Mouse (Mus musculus): ENCODE results near the gene Gm4131. TPM values are rescaled to one million over a fixed set of nuclear protein-coding genes. Genes with fewer than 3 reads are reported as not detected.
A peak's percentile ranks its signal among the peaks of the same experiment; 100 is the strongest.
"Not testable (repeated sequence)": the region's sequence is repeated elsewhere in the genome, so short reads cannot be mapped to it uniquely, and the experiment has no call there.

The Gm4131 gene
- 0.32 TPM in 1 of 2 replicates, not detected in the other for polyA plus RNA-seq (2015; fragmentation: Nextera tagmentation; extraction: Ambion mirVana)

DNA sequence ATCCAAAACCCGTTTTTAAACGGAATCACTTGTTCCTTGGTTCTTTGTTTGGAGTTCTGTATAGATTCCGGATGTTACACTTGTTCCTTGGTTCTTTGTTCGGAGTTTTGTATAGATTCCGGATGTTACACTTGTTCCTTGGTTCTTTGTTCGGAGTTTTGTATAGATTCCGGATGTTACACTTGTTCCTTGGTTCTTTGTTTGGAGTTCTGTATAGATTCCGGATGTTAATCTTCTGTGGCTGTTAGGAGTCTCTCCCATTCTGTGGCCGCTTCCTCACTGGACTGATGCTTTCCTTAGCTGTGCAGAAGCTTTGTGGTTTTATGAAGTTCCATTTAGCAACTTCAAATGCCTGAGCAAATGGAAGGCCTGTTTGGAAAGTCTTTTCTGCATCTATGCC lies at the start of gene Gm4131:
Gene Gm4131 (minus strand): TSS at position 101 of the 400 bp plus-strand sequence.
- ATAC-seq (replicated peaks); H3K27me3 ChIP-seq; H3K4me2 ChIP-seq (replicated peaks); H3K9ac ChIP-seq (replicated peaks); H3K4me3 ChIP-seq; H3K9me3 ChIP-seq; H3K36me3 ChIP-seq; H3K27ac ChIP-seq (replicated peaks): not testable (repeated sequence)
- 62% methylated on average over 9 of the region's 9 CpGs for WGBS
- H3K4me1 ChIP-seq, result peaks cover 25% of the 10 kb centered on the region

DNA sequence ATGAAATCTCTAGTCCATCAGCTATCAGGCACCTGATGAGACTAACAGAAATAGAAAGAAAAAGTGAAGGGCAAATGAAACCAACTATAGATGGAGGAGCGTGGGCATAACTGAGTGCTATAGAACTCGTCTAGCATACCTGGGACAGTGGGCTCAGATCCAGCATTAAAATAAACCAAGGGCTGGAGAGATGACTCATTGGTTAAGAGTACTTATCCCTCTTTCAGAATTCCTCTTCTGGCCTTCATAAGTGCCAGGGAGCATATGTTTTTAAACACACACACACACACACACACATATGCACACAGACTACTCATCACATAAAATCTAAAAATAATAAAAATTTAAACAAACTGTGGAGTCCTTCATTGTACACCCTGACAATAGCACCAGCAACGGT lies 43.2 kb upstream of the Gm4131 start:
- Histone ChIP-seq H3K36me3 (peaks cover 6% of the 10 kb centered on the region; the same call in 1 of the 2 replicates), H3K9me3 (no peaks in the 10 kb centered on the region), H3K9ac (replicated peaks) (no peak overlapping the region), H3K4me3 (no peak overlapping the region), H3K27me3 (no peaks in the 10 kb centered on the region), H3K4me2 (replicated peaks) (no peak overlapping the region), H3K4me1 (peaks cover 5% of the 10 kb centered on the region; the same call in 1 of the 2 replicates), H3K27ac (replicated peaks) (no peak overlapping the region)
- ATAC-seq (replicated peaks), result no peak
- WGBS, result 88% methylated on average over 3 of the region's 3 CpGs

GRCm38 (mm10) chr14:62607791-62608196 lies 41.1 kb upstream of the Gm4131 start:
- H3K9ac ChIP-seq (replicated peaks), result no peak overlapping the region
- H3K4me2 ChIP-seq (replicated peaks), result no peak overlapping the region
- WGBS, result 40% methylated on average over 8 of the region's 8 CpGs
- H3K27ac ChIP-seq (replicated peaks), result no peak overlapping the region
- ATAC-seq (replicated peaks), result peak; percentile 69; the same call in 1 of the 2 replicates
- H3K36me3 ChIP-seq, result peaks cover 6% of the 10 kb centered on the region; the same call in 1 of the 2 replicates
- H3K27me3 ChIP-seq, result no peaks in the 10 kb centered on the region
- no peak overlapping the region for H3K4me3 ChIP-seq
- peaks cover 7% of the 10 kb centered on the region for H3K4me1 ChIP-seq
- no peaks in the 10 kb centered on the region for H3K9me3 ChIP-seq

GRCm38 (mm10) chr14:62602869-62603268 lies 36.1 kb upstream of the Gm4131 start:
- Histone ChIP-seq H3K36me3 (peaks cover 6% of the 10 kb centered on the region; the same call in 1 of the 2 replicates), H3K4me3 (no peak overlapping the region), H3K4me2 (replicated peaks) (no peak overlapping the region), H3K4me1 (peaks cover 25% of the 10 kb centered on the region), H3K9ac (replicated peaks) (no peak overlapping the region), H3K27me3 (no peaks in the 10 kb centered on the region), H3K9me3 (no peaks in the 10 kb centered on the region), H3K27ac (replicated peaks) (peak overlapping the region; percentile 48; the same call in 1 of the 2 replicates)
- no peak for ATAC-seq (replicated peaks)
- 79% methylated on average over 1 of the region's 1 CpGs for WGBS

DNA sequence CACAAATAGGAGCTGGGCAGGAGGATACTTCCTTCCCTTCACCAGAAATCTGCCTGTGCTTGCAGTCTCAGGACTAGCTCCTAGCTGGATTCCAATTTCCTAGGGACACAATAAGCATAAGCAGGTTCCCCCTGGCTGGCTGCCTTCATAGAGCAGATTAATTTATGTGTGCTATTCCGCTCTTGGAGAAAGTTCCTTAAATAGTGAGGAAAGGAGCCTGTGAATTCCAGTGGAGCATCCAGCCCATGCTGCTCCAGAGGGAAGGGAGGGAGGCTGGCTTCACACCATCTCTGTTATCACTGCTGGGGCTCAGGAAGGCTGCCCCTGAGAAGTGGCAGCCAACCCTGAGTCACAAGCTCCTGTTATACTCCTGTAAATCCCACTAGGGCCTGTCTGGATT lies 35.5 kb upstream of the Gm4131 start:
- no peak overlapping the region for H3K4me3 ChIP-seq
- ATAC-seq (replicated peaks), result no peak
- H3K4me1 ChIP-seq, result peaks cover 22% of the 10 kb centered on the region
- no peaks in the 10 kb centered on the region for H3K9me3 ChIP-seq
- peak overlapping the region; percentile 48; the same call in 1 of the 2 replicates for H3K27ac ChIP-seq (replicated peaks)
- no peaks in the 10 kb centered on the region for H3K27me3 ChIP-seq
- H3K4me2 ChIP-seq (replicated peaks), result no peak overlapping the region
- WGBS, result 60% methylated on average over 1 of the region's 1 CpGs
- no peak overlapping the region for H3K9ac ChIP-seq (replicated peaks)
- H3K36me3 ChIP-seq, result peaks cover 6% of the 10 kb centered on the region; the same call in 1 of the 2 replicates

- Histone ChIP-seq H3K4me2 (replicated peaks) (no peak overlapping the region), H3K4me1 (peaks cover 22% of the 10 kb centered on the region), H3K9me3 (no peaks in the 10 kb centered on the region), H3K27me3 (no peaks in the 10 kb centered on the region), H3K9ac (replicated peaks) (no peak overlapping the region), H3K36me3 (no peaks in the 10 kb centered on the region; the same call in 1 of the 2 replicates), H3K27ac (replicated peaks) (peak overlapping the region; percentile 23; the same call in 1 of the 2 replicates), H3K4me3 (no peak overlapping the region)
- 5% methylated on average over 6 of the region's 6 CpGs for whole genome bisulfite sequencing
- peak; percentile 61 for ATAC-seq (replicated peaks)
These were observed 33.4 kb upstream of the Gm4131 start for GRCm38 (mm10) chr14:62600109-62600522.

- peak overlapping the region; percentile 86 for H3K27ac ChIP-seq (replicated peaks)
- H3K4me2 ChIP-seq (replicated peaks), result no peak overlapping the region
- H3K9ac ChIP-seq (replicated peaks), result no peak overlapping the region
- H3K4me1 ChIP-seq, result peaks cover 48% of the 10 kb centered on the region
- WGBS, result 5% methylated on average over 3 of the region's 3 CpGs
- H3K36me3 ChIP-seq, result peaks cover 9% of the 10 kb centered on the region; the same call in 1 of the 2 replicates
- H3K4me3 ChIP-seq, result no peak overlapping the region
- no peaks in the 10 kb centered on the region for H3K9me3 ChIP-seq
- no peaks in the 10 kb centered on the region for H3K27me3 ChIP-seq
- ATAC-seq (replicated peaks), result peak; percentile 87
These were observed 18.6 kb upstream of the Gm4131 start for GRCm38 (mm10) chr14:62585338-62585737.

GRCm38 (mm10) chr14:62584637-62585036 lies 17.9 kb upstream of the Gm4131 start:
- Histone ChIP-seq H3K9ac (replicated peaks) (0 out of 2 replicates have a peak overlapping the region, but pooled peaks have one; percentile 7), H3K4me2 (replicated peaks) (no peak overlapping the region), H3K4me3 (no peak overlapping the region), H3K9me3 (no peaks in the 10 kb centered on the region), H3K27ac (replicated peaks) (peak overlapping the region; percentile 86), H3K4me1 (peaks cover 48% of the 10 kb centered on the region), H3K36me3 (peaks cover 9% of the 10 kb centered on the region; the same call in 1 of the 2 replicates), H3K27me3 (no peaks in the 10 kb centered on the region)
- ATAC-seq (replicated peaks), result peak; percentile 33; the same call in 1 of the 2 replicates

- H3K27me3 ChIP-seq, result no peaks in the 10 kb centered on the region
- peak overlapping the region; percentile 66 for H3K27ac ChIP-seq (replicated peaks)
- no peak overlapping the region for H3K4me3 ChIP-seq
- no peak for ATAC-seq (replicated peaks)
- no peak overlapping the region for H3K4me2 ChIP-seq (replicated peaks)
- H3K4me1 ChIP-seq, result peaks cover 48% of the 10 kb centered on the region
- no peaks in the 10 kb centered on the region for H3K9me3 ChIP-seq
- 11% methylated on average over 9 of the region's 9 CpGs for WGBS
- H3K36me3 ChIP-seq, result no peaks in the 10 kb centered on the region
- H3K9ac ChIP-seq (replicated peaks), result no peak overlapping the region
These were observed 15.0 kb upstream of the Gm4131 start for GRCm38 (mm10) chr14:62581768-62582167.

GRCm38 (mm10) chr14:62580945-62581344 lies 14.2 kb upstream of the Gm4131 start:
- no peak overlapping the region for H3K4me3 ChIP-seq
- H3K4me1 ChIP-seq, result peaks cover 43% of the 10 kb centered on the region
- no peak overlapping the region for H3K4me2 ChIP-seq (replicated peaks)
- no peak overlapping the region for H3K9ac ChIP-seq (replicated peaks)
- H3K27me3 ChIP-seq, result no peaks in the 10 kb centered on the region
- H3K27ac ChIP-seq (replicated peaks), result no peak overlapping the region
- H3K9me3 ChIP-seq, result no peaks in the 10 kb centered on the region
- ATAC-seq (replicated peaks), result no peak
- WGBS, result 87% methylated on average over 3 of the region's 3 CpGs
- H3K36me3 ChIP-seq, result no peaks in the 10 kb centered on the region

DNA sequence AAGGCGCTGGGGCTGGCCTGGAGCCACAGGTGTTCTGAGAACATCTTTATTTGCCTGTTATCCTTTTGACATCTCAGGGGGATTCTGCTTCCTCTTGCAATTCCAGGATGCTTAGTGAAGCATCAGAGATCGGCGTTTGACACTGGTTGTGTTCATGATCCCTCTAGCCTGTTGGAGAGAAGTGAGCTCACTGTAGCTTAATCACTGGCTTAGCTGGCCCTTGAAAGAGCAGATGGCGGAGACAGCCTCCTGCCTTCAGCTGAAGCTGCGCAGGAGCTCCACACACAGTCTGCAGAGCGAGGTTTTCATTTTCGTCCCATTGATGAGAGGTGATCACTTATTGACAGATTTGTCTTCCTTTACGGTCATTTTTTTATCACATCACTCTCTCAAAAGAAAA lies 9.1 kb upstream of the Gm4131 start:
- WGBS, result 59% methylated on average over 8 of the region's 8 CpGs
- Histone ChIP-seq H3K27me3 (no peaks in the 10 kb centered on the region), H3K4me3 (no peak overlapping the region), H3K36me3 (no peaks in the 10 kb centered on the region; the same call in 1 of the 2 replicates), H3K9ac (replicated peaks) (no peak overlapping the region), H3K27ac (replicated peaks) (no peak overlapping the region), H3K4me2 (replicated peaks) (no peak overlapping the region), H3K9me3 (no peaks in the 10 kb centered on the region), H3K4me1 (peaks cover 10% of the 10 kb centered on the region)
- no peak for ATAC-seq (replicated peaks)

GRCm38 (mm10) chr14:62574906-62575305 lies 8.2 kb upstream of the Gm4131 start:
- 25% methylated on average over 6 of the region's 6 CpGs for WGBS
- peaks cover 10% of the 10 kb centered on the region for H3K4me1 ChIP-seq
- H3K9ac ChIP-seq (replicated peaks), result no peak overlapping the region
- H3K9me3 ChIP-seq, result no peaks in the 10 kb centered on the region
- no peak overlapping the region for H3K4me2 ChIP-seq (replicated peaks)
- H3K36me3 ChIP-seq, result no peaks in the 10 kb centered on the region; the same call in 1 of the 2 replicates
- no peaks in the 10 kb centered on the region for H3K27me3 ChIP-seq
- H3K4me3 ChIP-seq, result no peak overlapping the region
- ATAC-seq (replicated peaks), result no peak
- no peak overlapping the region for H3K27ac ChIP-seq (replicated peaks)

DNA sequence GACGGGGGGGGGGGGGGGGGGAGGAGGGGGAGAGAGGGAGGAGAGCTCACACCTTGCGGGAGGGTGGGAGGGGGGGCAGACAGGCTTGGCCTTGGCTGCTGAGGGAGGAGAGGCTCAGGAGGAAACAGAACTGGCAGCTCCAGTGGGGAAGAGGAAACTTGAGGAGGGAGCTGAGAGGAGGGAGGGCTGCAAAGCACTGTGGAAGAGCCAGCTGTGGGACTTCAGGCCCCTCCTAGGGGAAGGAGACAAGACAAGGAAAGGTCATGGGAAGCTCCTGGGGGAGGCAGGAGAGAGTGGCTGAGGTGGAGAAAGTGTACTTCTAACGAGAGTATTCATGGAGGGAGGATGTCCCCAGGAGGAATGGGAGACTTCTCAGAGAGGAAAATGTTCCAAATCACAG lies 6.7 kb upstream of the Gm4131 start:
- no peaks in the 10 kb centered on the region for H3K9me3 ChIP-seq
- no peak overlapping the region for H3K4me2 ChIP-seq (replicated peaks)
- H3K4me3 ChIP-seq, result no peak overlapping the region
- H3K27me3 ChIP-seq, result no peaks in the 10 kb centered on the region
- no peaks in the 10 kb centered on the region; the same call in 1 of the 2 replicates for H3K36me3 ChIP-seq
- no peak overlapping the region for H3K27ac ChIP-seq (replicated peaks)
- H3K4me1 ChIP-seq, result peaks cover 10% of the 10 kb centered on the region
- whole genome bisulfite sequencing, result 10% methylated on average over 1 of the region's 3 CpGs
- no peak for ATAC-seq (replicated peaks)
- no peak overlapping the region for H3K9ac ChIP-seq (replicated peaks)
